Mouse (Mus musculus) fibroblast of lung, adult 2 months (primary cell): ENCODE measurements at regions not wholly inside any gene's neighbourhood (a gene's known extent, or its start where the extent isn't known, plus 50 kb on each side); places are given as distances from the start of the nearest gene placed in this dataset.
A peak's percentile ranks its signal among the peaks of the same experiment; 100 is the strongest.

ENCODE experiments used
- DNase-seq: peaks from one replicate; pipeline ENCODE4 v3.0.0-alpha.2; 2011; ENCODE audit warnings: low read depth

- DNase-seq, result no peak
These were observed 291.4 kb downstream of the Kcnrg start for GRCm38 (mm10) chr14:61898664-61899063.

GRCm38 (mm10) chr14:61904426-61905124 lies 297.3 kb downstream of the Kcnrg start:
- DNase-seq, result no peak

GRCm38 (mm10) chr14:61918113-61918512 lies 310.9 kb downstream of the Kcnrg start:
- no peak for DNase-seq

- DNase-seq, result no peak
These were observed 324.6 kb downstream of the Kcnrg start for GRCm38 (mm10) chr14:61931811-61932210.

GRCm38 (mm10) chr14:61941682-61942081 lies 334.4 kb downstream of the Kcnrg start:
- DNase-seq, result no peak

GRCm38 (mm10) chr14:61945659-61946058 lies 338.4 kb downstream of the Kcnrg start:
- no peak for DNase-seq

- no peak for DNase-seq
These were observed 342.2 kb downstream of the Kcnrg start for GRCm38 (mm10) chr14:61949446-61949845.

- DNase-seq, result no peak
These were observed 342.4 kb upstream of the Rnaseh2b start for GRCm38 (mm10) chr14:61950004-61950403.

- no peak for DNase-seq
These were observed 339.4 kb upstream of the Rnaseh2b start for GRCm38 (mm10) chr14:61953029-61953428.

- no peak for DNase-seq
These were observed 337.0 kb upstream of the Rnaseh2b start for GRCm38 (mm10) chr14:61955416-61955815.

- DNase-seq, result no peak
These were observed 332.0 kb upstream of the Rnaseh2b start for GRCm38 (mm10) chr14:61960243-61960957.

- DNase-seq, result no peak
These were observed 323.9 kb upstream of the Rnaseh2b start for GRCm38 (mm10) chr14:61968467-61968866.

- DNase-seq, result no peak
These were observed 323.3 kb upstream of the Rnaseh2b start for GRCm38 (mm10) chr14:61968957-61969535.

GRCm38 (mm10) chr14:61970591-61970990 lies 321.8 kb upstream of the Rnaseh2b start:
- no peak for DNase-seq

GRCm38 (mm10) chr14:61971100-61972088 lies 321.0 kb upstream of the Rnaseh2b start:
- no peak for DNase-seq

- peak; percentile 59 for DNase-seq
These were observed 317.1 kb upstream of the Rnaseh2b start for GRCm38 (mm10) chr14:61975301-61975732.

GRCm38 (mm10) chr14:61980581-61980980 lies 311.8 kb upstream of the Rnaseh2b start:
- DNase-seq, result no peak

GRCm38 (mm10) chr14:61985575-61985974 lies 306.8 kb upstream of the Rnaseh2b start:
- DNase-seq, result no peak

GRCm38 (mm10) chr14:61986203-61986602 lies 306.2 kb upstream of the Rnaseh2b start:
- no peak for DNase-seq

- DNase-seq, result no peak
These were observed 297.1 kb upstream of the Rnaseh2b start for GRCm38 (mm10) chr14:61995253-61995652.

- no peak for DNase-seq
These were observed 294.7 kb upstream of the Rnaseh2b start for GRCm38 (mm10) chr14:61997736-61998135.

GRCm38 (mm10) chr14:61998259-61998658 lies 294.1 kb upstream of the Rnaseh2b start:
- DNase-seq, result no peak
